Mouse (Mus musculus): ENCODE results near the gene Sumo1.

GRCm38 (mm10) chr1:59578770-59579169 is 91.9 kb downstream of the Sumo1 start:
- TF ChIP-seq CTCF (IDR thresholded peaks at IDR 0.05; ENCODE audit: control insufficient read depth, insufficient read depth, low read length) (no peak), POLR2A (IDR thresholded peaks at IDR 0.05; ENCODE audit: borderline replicate concordance, control insufficient read depth, low read depth, low read length) (no peak)
